Mouse (Mus musculus): Measurements from ENCODE around the gene Parn.
A peak's percentile ranks its signal among the peaks of the same experiment; 100 is the strongest.

Gene Parn

DNA sequence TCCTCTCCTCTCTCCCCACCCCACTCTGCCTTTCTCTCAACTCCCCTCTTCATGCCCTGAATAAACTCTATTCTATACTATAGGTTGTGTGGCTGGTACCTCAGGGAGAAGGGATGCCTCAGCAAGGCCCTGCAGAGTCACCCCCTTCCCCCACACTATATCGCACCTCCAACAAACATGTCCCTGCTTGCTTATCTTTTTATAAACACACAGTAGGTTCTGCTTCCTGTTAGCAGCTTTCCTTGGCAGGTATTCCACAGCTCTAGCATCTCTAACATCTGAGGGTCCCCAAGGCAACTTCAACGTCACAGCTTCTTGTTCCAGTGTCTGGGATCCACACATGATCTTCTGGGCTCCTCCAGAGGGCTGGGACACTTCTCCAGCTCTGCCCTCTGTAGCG, 117.3 kb downstream of the Parn start:
- DNase-seq (ENCODE audit: low read depth) = no peak

DNA sequence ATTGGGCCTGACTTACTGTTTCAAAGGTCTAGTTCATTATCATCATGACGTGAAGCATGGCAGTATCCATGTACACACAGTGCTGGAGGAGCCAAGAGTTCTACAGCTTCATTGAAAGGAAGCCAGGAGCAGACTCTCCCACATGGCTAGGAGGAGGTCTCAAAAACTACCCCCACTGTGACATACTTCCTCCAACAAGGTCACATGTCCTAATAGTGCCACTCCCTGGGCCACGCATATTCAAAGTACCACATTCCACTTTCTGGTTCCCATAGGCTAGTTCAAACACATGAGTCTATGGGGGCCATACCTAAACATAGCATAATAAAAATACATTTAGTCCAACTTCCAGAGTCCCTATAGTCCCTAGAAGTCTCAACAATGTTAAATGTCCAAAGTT, 118.0 kb downstream of the Parn start:
- DNase-seq (ENCODE audit: low read depth) = no peak

DNA sequence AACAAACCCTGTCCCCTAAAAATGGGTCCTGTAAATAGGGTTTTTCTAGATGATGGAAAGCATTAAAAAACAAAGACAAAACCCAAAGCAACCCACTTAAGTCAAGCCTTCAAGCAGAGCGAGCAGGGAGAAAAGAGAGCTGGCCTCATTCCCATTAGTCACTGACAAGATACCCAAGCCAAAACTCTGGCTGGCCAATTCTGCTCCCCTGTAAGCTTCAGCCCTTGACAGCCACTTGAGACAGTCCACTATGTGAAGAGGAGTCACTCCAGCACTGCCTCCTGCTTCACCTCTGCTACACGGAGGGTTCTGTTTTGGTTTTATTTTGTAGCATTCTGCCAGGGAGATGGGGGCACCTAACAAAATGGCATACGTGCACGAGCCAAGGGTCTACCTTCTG, 126.2 kb downstream of the Parn start:
- no peak for DNase-seq (ENCODE audit: low read depth)

- no peak for DNase-seq (ENCODE audit: low read depth)
Observed at GRCm38 (mm10) chr16:13541121-13541747, 126.7 kb downstream of the Parn start.

GRCm38 (mm10) chr16:13538933-13539648, 128.9 kb downstream of the Parn start:
- no peak for DNase-seq (ENCODE audit: low read depth)

DNA sequence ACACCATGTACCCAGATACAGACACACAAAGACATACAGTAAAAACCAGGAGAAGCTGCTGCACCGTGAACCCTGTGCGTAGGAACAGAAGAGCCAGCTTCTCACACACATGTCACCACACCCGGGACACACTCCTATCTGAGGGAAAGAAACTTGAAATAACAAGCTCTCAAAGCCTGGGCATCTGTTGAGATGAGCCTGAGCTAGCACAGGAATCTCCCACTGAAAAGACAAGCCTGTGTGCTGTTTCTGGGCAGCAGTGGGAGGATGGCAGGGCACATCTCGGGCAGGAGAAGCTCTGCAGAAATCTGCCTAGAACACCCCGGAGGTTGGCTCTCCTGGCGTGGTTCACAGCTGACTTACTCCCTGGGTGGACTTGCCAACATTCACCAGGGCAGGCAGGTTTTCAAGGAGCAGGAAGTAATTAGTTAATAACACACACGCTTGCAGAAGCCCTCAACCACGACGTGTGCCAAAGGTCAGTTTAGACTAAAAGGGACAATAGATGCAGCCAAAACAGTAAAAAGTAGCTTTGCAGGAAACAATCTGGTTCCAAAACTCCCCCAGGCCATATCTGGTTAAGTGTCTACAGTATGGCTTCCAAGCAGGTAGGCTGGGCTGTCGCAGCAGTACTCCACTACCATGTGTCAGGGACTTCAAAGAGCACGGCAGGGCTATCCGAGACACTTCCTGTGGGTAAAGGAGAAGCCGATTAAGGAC, 129.6 kb downstream of the Parn start:
- DNase-seq (ENCODE audit: low read depth) = no peak

GRCm38 (mm10) chr16:13536404-13536803, 131.6 kb downstream of the Parn start:
- no peak for DNase-seq (ENCODE audit: low read depth)

DNA sequence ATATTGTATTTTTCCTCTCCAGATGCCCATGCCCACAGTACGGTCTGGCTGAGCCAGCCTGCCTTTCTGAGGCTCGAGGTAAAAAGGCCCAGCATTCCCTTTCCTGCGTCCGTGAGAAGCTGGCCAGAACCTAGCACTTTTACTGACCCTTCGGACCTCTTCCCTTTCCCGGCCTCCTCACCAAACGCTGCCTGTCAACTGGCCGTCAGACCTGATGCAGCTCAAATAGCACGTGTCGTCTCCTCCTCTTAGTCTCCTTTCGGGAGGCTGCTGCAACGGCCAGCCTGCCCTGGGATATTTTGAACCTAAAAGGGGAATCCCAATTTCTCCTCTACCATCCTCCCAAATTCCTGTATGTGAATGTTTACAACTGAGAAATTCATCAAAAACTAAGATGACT, 132.1 kb downstream of the Parn start:
- no peak for DNase-seq (ENCODE audit: low read depth)

- DNase-seq (ENCODE audit: low read depth) = peak; percentile 17
Observed at GRCm38 (mm10) chr16:13532840-13533239, 135.1 kb downstream of the Parn start.

DNA sequence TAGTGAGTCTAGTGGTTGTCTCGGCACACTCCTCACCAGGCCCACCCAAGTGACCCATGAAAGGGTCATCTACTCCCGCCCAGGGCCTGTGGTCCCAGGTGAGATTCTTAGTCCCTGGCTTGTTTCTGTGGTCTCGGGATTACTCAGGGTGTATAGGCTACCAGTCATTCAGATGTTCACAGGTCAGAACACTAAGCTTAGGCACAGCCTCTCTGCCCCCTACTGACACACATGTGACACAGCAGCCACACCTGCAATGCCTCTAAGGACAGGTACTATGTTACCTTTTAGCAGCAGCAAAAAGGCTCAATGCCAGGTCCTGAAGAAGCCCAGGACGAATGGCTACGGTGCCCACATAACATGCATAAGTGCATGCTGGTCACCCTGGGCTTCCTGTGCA, 136.7 kb downstream of the Parn start:
- DNase-seq (ENCODE audit: low read depth) = no peak

- DNase-seq (ENCODE audit: low read depth) = no peak
Observed at GRCm38 (mm10) chr16:13521359-13521758, 146.6 kb downstream of the Parn start.

GRCm38 (mm10) chr16:13520301-13520700, 147.7 kb downstream of the Parn start:
- DNase-seq (ENCODE audit: low read depth) = no peak

GRCm38 (mm10) chr16:13516214-13516613, 151.8 kb downstream of the Parn start:
- DNase-seq (ENCODE audit: low read depth) = no peak

GRCm38 (mm10) chr16:13515524-13515923, 152.4 kb downstream of the Parn start:
- no peak for DNase-seq (ENCODE audit: low read depth)

DNA sequence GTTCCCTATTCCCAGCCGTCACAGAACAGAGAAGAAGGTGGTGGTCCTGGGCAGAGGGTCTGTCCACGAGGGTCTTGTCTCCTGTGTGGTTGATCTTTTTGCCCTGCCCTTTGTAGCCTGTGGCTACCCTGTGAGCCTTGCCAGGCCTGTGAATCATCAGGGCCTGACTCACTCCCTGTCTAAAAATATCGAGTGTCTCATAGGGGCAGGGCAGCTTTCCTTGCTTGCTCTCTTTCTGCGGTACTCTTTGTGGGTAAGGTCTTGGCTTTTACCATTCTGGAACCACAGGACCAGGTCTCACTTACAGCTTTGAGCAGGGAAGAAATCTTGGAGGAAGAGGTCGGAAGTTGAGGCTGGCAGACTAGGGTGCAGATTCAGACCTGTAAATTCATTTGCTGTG, 162.9 kb downstream of the Parn start:
- no peak for DNase-seq (ENCODE audit: low read depth)

GRCm38 (mm10) chr16:13504476-13504875, 163.5 kb downstream of the Parn start:
- no peak for DNase-seq (ENCODE audit: low read depth)

GRCm38 (mm10) chr16:13498923-13499322, 169.0 kb downstream of the Parn start:
- no peak for DNase-seq (ENCODE audit: low read depth)

DNA sequence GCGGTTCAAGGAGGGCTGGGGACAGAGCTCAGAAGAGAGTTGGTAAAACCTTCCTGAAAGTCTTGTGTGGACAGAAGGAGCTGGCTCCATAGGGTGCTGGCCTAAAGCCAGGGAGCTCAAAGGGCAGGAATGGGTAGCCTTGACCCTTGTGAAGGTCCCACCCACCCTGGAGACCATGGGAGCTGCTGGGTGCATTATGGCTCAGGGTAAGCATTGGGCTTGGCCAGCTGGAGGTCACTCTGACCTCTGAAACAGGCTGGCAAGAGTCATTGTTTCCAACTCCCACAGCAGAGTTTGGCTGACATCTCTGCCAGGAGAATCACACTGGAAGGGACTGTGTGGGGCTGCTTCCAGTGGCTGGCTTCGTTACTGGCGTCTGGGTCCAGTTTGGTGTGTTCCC, 174.0 kb downstream of the Parn start:
- no peak for DNase-seq (ENCODE audit: low read depth)

- DNase-seq (ENCODE audit: low read depth) = no peak
Observed at GRCm38 (mm10) chr16:13492996-13493395, 175.0 kb downstream of the Parn start.

GRCm38 (mm10) chr16:13491776-13492175, 176.2 kb downstream of the Parn start:
- DNase-seq (ENCODE audit: low read depth) = no peak
